Mouse (Mus musculus) E14TG2a.4 (cell line): Measurements from ENCODE around the gene Rnase2a.
"Not testable (repeated sequence)": the region's sequence is repeated elsewhere in the genome, so short reads cannot be mapped to it uniquely, and the experiment has no call there.

Experiments
- CTCF ChIP-seq: conservative IDR thresholded peaks from 2 replicates; pipeline ENCODE4 v1.5.1; 2014; ENCODE audit warnings: low read length
- NANOG ChIP-seq: IDR thresholded peaks from 2 replicates; pipeline ENCODE4 v1.6.1; 2014; ENCODE audit warnings: borderline replicate concordance, low read length, mixed read lengths
- POU5F1 ChIP-seq: IDR thresholded peaks from 2 replicates; pipeline ENCODE4 v1.6.1; 2014; ENCODE audit warnings: low read length, borderline replicate concordance

DNA sequence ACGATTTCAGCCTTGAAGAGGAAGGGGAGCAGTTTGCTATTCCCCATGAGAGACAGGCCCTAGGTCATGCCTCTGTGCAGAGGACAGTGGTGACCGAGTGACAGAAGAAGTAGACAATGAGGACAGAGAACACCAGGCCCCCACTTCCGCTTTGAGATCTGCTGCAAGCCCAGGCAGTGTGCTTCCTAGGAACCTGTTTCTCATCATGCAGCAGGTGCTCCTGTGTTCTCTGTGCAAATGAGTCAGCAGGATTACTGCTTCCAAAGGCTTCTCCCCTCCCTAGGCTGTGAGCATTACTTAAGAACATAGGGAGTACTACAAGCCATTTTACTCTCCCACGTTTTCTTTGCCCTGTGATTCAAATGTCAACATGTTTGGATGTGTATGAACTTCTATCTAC, 26.3 kb downstream of the Rnase2a start:
- TF ChIP-seq CTCF, POU5F1, NANOG: not testable (repeated sequence)
